Mouse (Mus musculus) right cerebral cortex, postnatal 25 days (tissue): ENCODE results near the gene Fam241a.
A peak's percentile ranks its signal among the peaks of the same experiment; 100 is the strongest.

Experiments
- DNase-seq: peaks from one replicate; pipeline ENCODE4 v3.0.0; 2022

Gene Fam241a

GRCm38 (mm10) chr3:127895792-127896541 lies at the start of gene Fam241a:
Gene Fam241a (minus strand): TSS chr3:127896324.
- DNase-seq, result peak; percentile 81

DNA sequence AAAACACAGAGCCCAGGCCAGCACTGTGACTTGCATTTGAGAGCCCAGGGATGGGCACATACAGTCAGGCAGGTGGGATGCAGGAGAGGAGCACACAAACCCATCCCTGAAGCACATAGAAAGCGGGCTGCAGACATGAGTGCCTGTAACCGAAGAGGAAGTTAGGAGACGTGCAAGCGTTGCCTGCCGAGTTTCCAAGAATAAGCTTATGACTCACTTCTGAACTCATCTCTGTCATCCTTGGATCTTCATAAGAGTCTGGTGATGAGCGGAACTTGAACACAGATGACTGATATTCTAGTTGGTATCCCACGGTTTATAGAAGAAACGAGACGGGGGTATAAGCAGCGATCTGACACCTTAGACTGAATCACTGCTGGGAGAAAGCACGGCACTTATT lies 36.3 kb upstream of the Fam241a start:
- DNase-seq, result no peak

DNA sequence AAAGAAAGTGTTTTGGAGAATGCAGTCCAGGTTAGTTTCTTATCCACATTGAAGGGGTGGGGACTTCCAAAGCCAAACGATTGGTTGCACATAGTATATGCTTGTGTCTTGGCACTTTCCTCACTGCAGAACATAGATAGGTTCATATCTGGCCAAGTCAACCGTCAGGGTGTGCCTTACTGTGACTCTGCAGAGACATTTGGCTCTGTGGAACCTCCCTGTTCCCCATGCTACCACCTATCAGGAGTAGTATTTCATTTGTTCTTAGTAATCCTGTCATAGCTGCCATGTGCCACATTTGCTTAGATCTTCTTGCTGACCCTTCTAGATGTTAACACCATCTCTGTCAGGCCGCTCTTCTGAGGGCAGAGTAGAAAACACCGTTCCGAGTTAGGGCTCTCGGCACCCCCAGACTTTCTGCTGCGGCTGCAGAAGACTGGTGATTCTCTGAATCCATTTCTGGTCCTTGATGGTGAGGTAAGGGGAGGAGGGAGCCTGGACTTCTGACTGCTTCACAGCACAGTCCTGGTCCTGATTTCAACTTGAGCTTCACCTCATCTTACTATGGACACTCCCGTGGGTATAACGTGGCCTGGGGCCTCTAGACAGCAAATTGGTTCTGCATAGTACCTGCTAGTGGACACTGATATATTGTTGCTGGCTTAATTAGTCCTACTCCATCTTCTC lies 34.3 kb upstream of the Fam241a start:
- no peak for DNase-seq

DNA sequence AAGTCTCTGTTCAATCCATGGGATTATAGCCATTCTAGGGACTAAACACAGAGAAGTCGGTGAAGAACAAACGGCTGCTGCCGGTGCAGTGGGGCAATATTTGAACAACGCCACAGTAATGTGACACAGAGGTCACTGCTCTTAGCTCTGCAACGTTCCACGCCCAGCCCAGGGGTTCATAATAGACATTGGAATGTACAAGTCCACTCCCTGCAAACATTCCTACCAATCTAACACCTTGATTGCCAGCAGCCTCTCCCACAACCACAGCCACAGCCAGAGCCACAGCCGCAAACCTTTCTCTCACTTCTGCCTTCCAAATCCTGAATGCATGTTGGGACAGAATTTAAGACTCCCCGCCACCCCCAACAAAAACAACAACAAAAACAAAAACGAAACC lies 33.8 kb upstream of the Fam241a start:
- DNase-seq, result no peak

- DNase-seq, result no peak
Observed at GRCm38 (mm10) chr3:127926635-127927183, 30.6 kb upstream of the Fam241a start.

DNA sequence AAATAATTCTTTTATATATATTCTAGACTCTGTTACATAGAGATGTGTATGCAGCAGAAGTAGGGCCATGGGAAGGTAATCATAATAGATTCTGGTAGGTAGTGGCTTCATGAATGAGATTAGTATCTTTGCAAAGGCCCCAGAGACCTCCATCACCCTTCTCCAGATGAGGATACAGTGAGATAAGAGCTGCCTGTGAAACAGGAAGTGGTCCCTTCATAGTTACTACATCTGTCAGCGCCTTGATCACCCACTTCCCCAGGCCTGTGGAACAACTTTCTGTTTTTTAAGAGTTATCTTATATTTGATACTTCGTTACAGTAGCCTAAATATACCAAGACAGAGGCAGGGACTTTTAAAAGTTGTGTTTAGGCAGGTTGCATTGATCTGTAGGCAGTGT lies 28.3 kb upstream of the Fam241a start:
- DNase-seq, result no peak

DNA sequence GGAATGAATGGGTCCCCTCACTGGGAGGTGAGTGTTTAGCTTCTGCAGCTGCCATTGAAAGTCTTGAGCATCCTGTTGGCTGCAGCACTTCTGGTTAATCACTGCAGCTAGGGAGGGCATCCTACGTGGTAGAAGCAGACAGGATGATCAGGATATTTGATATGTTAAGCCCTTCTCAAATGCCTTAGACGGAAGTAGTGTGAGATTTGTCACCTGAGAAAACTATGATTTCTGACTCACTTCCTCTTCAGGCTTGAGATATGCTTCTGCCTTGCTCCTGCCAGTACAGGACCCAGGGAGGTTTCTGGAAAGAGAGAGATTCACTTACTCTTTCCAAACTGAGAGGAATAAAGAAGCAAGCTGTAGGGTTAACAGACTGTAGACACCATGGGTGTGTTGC lies 27.1 kb upstream of the Fam241a start:
- no peak for DNase-seq

DNA sequence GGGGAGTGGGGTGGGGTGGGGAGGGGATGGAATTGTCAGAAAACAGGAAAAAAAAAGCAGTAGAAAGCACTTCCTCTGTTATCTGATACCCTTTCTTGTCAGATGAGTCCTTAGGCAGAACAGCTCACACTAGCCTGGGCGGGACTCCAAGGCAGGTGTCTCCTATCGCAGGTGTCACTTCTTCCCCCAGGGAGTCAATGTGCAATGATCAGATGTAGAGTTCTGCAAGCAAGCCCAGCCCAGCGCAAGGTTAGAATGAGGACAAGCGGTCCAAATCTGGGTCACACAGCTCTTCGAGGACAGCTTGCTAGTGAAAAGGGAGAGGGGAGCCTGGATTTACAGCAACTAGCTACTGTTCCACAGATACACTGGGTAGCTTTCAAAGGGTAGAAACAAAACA lies 26.0 kb upstream of the Fam241a start:
- no peak for DNase-seq

DNA sequence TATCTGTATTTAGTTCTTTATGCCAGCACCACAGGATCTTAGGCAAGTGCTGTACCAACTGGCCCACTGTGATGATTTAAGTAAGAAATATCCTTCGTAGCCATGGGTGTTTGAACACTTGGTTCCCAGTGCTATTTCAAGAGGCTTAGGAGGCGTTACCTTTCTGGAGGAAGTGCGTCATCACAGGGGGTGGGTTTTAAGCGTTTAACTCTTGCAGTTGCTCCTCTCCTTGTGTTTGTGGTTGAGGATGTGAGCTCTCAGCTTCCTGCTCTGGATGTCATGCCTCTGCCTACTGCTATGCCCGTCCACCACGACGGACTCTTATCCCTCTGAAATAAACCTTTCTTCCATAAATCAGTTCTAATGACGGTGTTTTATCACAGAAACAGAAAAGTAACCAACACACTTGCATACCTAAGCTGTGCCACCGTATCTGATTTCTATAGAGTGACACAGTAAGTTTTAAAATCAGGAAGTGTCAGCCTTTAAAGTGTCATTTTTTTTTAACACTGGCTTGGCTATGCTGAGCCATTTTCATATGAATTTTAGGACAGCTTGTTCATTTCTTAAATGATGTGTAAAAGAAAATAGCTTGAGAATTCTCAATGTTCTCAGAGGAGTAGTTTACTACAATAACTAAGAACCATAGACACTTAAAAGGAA lies 22.0 kb upstream of the Fam241a start:
- no peak for DNase-seq

GRCm38 (mm10) chr3:127917549-127917948 lies 21.4 kb upstream of the Fam241a start:
- no peak for DNase-seq

DNA sequence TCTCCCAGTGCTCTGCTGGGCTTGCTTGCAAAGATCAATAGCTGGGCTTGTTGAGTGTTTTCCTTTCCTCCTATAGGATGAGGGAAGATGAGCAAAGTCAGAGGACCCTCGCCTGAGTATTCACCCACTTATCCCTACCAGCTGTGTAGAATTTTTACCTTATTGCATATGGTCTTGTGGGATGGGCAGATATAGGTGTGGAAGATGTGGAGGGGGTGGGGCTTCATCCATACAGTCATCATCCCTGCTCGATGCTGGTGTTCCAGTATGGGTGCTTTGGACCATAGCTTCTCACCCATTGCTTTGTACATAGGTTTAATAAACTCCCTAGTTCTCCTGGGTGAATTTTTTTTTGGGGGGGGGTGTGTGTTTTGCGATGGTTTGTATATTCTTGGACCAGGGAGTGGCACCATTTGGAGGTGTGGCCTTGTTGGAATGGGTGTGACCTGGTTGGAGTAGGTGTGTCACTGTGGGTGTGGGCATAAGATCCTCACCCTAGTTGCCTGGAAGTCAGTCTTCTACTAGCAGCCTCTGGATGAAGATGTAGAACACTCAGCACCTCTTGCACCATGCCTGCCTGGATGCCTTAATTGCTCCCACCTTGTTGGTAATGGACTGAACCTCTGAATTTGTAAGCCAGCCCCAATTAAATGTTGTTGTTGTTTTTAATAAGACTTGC lies 19.7 kb upstream of the Fam241a start:
- DNase-seq, result no peak

GRCm38 (mm10) chr3:127913885-127914709 lies 18.0 kb upstream of the Fam241a start:
- no peak for DNase-seq

- peak; percentile 11 for DNase-seq
Observed at GRCm38 (mm10) chr3:127909941-127910340, 13.8 kb upstream of the Fam241a start.

DNA sequence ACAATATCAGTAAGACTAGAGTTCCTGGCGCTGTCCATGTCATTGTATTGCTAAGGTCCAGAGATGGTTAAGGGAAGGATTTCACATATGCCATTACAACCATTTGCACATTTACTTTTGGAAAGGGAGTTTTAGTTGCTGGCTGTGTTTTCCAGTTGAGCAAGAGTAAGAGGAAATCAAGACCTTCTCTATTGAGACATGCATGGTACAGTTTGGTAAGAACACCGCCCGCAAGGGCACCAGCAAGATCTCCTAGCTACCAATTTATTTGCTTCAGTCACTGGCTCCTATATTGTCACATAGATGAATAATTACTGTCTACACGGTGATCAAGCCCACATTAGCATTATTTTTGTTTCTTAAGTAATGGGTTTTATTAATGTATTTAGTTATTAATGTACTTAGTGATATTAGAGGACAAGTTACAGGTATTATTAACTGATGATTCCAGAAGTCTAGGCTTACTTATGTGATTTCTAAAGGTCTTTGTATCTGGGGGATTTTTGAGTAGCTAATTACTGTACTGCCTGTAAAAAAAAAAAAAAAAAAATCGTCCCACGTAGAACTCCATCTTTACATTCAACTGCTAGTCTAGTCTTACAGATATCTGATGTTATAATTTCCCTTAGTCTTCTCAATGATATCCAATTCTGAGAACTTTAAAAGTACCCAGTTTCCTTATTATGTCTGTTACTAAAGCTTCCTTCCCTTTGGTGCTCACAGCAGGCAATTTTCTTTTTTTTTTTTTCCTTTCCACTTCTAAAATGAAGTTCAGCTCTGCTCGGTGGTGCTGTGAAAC lies 944 bp downstream of the Fam241a start:
- no peak for DNase-seq

DNA sequence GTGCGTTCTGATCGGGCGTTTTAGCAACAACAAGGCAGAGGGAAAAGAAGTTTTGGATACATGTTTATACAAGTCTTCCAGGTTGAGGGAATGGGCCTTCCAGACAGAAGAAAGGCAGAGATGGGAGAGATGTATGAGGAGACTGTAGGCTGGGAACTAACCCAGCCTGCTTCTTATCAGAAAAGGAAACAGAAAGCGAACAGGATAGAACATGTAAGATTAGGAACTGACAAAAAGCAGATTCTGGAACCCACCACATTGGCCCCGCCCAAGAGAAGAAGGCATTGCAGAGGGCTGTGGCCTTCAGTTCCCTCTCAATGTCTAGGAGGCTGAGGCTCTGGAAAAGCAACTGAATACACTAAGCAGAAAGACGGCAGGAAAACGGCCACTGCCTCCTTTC lies 2.2 kb downstream of the Fam241a start:
- no peak for DNase-seq

DNA sequence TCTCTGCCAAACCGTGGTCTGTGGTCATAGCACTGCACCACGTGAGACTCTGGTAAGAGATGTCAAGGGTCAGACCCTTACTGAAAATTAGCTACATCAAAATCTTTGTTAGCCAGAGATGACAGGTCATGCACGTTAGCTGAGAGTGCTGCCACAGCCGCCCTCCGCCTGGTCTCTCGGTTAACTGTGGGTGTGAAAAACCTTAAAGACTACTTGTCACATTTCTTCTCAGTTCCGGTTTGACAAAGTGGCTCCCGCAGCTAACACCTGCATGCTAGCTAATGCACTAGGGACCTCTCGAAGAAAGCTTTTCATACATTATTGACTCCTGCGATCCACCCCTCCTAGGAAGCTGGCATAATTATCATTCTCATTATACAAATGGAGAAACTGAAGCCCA lies 4.2 kb downstream of the Fam241a start:
- no peak for DNase-seq

- DNase-seq, result no peak
Observed at GRCm38 (mm10) chr3:127890008-127890407, 6.1 kb downstream of the Fam241a start.

GRCm38 (mm10) chr3:127889570-127889969 lies 6.6 kb downstream of the Fam241a start:
- no peak for DNase-seq

DNA sequence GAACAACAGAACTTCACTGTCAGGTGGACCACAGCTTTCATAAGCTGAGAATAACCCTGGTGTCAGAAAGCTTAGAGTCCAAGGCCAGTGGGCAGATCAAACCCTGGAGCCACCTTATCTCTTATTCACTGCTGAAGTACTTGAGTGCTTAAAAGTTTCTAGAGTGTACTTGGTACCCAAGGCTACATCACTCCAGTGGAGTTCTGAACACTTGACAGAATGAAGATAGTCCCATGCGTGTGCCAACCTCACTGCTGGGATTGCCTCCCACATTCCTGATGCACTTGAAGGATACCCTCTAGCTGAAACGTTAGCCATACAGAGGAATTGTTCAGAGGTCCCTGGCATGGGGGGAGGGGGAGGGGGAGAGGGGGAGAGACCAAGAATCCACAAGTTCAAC lies 14.4 kb downstream of the Fam241a start:
- no peak for DNase-seq

DNA sequence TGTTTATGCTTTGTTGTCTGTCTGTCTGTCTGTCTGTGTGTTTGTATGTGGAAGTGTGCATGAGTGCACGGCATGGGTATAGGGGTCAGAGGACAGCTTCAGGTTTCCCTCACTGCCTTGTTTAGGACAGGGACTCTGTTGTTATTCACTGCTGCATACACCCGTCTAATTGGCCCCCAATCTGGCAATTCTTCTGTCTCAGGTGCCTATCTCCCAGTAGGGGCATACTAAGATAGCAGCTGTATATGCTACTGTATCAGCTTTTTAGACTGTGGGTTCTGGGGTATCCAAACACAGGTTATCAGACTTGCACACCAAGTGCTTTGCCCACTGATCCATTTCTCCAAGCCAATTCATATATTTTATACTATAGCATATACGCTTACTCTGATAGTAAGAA lies 16.2 kb downstream of the Fam241a start:
- no peak for DNase-seq

DNA sequence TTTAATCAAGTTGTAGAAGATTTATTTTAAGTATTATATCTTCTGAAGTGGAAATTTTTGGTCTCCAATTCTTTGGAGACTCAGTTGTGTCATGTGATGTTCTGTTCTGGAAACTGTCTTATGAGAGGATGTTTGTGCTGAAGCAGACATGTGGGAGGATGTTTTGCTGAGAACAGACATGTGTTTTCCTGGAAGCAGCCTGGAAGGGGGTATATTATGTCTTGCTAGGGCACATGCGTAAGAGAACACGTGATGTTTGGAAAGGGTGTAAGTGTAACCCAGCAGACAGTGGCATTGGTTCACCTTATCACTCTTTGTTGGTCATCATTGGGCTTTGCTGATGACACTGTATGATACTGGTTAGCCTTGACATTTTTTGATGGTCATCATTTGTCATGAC lies 20.6 kb downstream of the Fam241a start:
- DNase-seq, result no peak
